Mouse (Mus musculus) intestine, embryonic 14.5 days (tissue): ENCODE results near the gene Insyn1. TPM values are rescaled to one million over a fixed set of nuclear protein-coding genes. Genes with fewer than 3 reads are reported as not detected.

Experiments used
- polyA plus RNA-seq: library from polyadenylated mRNA; unstranded; fragments of >200 nt; fragmentation: Nextera tagmentation; extraction: Ambion mirVana; gene quantifications from 2 replicates; pipeline ENCODE4 v1.2.1, GENCODE M21; 2014

Insyn1 gene
- polyA plus RNA-seq, 1 experiment from 2014 or later = 1.9 TPM

Other genes starting within 250 kb of the Insyn1 start
- gene Pml, start 238.8 kb upstream of the Insyn1 start, polyA plus RNA-seq = 16.9 and 17.7 TPM in 2 replicates
- gene Stoml1, start 235.4 kb upstream of the Insyn1 start, polyA plus RNA-seq = 21.3 and 22.9 TPM in 2 replicates
- gene Loxl1, start 175.4 kb upstream of the Insyn1 start, polyA plus RNA-seq = 27.2 and 31.8 TPM in 2 replicates
- gene Tbc1d21, start 118.1 kb upstream of the Insyn1 start, polyA plus RNA-seq = not detected in 2 replicates
- 35.6 and 37.5 TPM in 2 replicates for gene Cd276, start 66.8 kb downstream of the Insyn1 start, polyA plus RNA-seq
- gene Nptn, start 93.6 kb downstream of the Insyn1 start, polyA plus RNA-seq = 129 and 131 TPM in 2 replicates